In genomic region chr14:73181144-73181543, GRCm38 (mm10) we compare ENCODE assay signal across 15 mouse cellular contexts. TPM values are rescaled to one million over a fixed set of nuclear protein-coding genes. Genes with fewer than 3 reads are reported as not detected.
A peak's percentile ranks its signal among the peaks of the same experiment; 100 is the strongest.
DNase-seq lines count a peak whose midpoint lies in the region; ATAC-seq and TF ChIP-seq lines count a peak whose summit lies in the region.
"Had no signal": no experiment of that assay in that cellular context is flagged by ENCODE, and none has a peak within 500 bp of the region (broad histone marks: within the 10 kb centered on the region; RNA-seq: fewer than 3 reads in every experiment).

No protein-coding gene starts in this region.

- 33% methylated on average over 2 of the region's 2 CpGs for WGBS in forebrain, embryonic 15.5 days
- WGBS in forebrain, embryonic 11.5 days = 91% methylated on average over 2 of the region's 2 CpGs
- WGBS in hindbrain, embryonic 14.5 days = 55% methylated on average over 2 of the region's 2 CpGs
- WGBS in hindbrain, embryonic 11.5 days = 81% methylated on average over 2 of the region's 2 CpGs
- 27% methylated on average over 2 of the region's 2 CpGs for WGBS in forebrain, postnatal 0 days

- no peak overlapping the region for H3K27ac ChIP-seq in forebrain, embryonic 15.5 days (replicated peaks)
- no peak overlapping the region for H3K27ac ChIP-seq in forebrain, embryonic 11.5 days (ENCODE audit: low read depth, low read length)
- H3K27ac ChIP-seq in hindbrain, embryonic 14.5 days = no peak overlapping the region
- H3K27ac ChIP-seq in hindbrain, embryonic 11.5 days (ENCODE audit: low read depth, low read length) = no peak overlapping the region
- H3K27ac ChIP-seq in forebrain, postnatal 0 days (ENCODE audit: low read depth, low read length) = no peak overlapping the region
- H3K27ac ChIP-seq: layer of hippocampus, adult 2 months; midbrain, embryonic 12.5 days had no signal

- no peak for TF ChIP-seq CTCF in forebrain, postnatal 0 days (IDR thresholded peaks at IDR 0.05; ENCODE audit: low read depth)

- H3K9ac ChIP-seq in forebrain, embryonic 15.5 days (replicated peaks) = no peak overlapping the region
- no peak overlapping the region for H3K9ac ChIP-seq in forebrain, embryonic 11.5 days (ENCODE audit: low read length)
- H3K9ac ChIP-seq in hindbrain, embryonic 14.5 days = no peak overlapping the region
- H3K9ac ChIP-seq in hindbrain, embryonic 11.5 days (ENCODE audit: low read depth, low read length) = no peak overlapping the region
- H3K9ac ChIP-seq in forebrain, postnatal 0 days = no peak overlapping the region
- H3K9ac ChIP-seq: midbrain, embryonic 12.5 days had no signal

- no peaks in the 10 kb centered on the region for H3K27me3 ChIP-seq in forebrain, embryonic 15.5 days
- no peaks in the 10 kb centered on the region for H3K27me3 ChIP-seq in forebrain, embryonic 11.5 days (ENCODE audit: control insufficient read depth, insufficient read depth, low read length)
- no peaks in the 10 kb centered on the region for H3K27me3 ChIP-seq in hindbrain, embryonic 14.5 days (ENCODE audit: control insufficient read depth, insufficient read depth, low read length)
- H3K27me3 ChIP-seq in hindbrain, embryonic 11.5 days (ENCODE audit: control insufficient read depth, insufficient read depth, low read length) = no peaks in the 10 kb centered on the region
- no peaks in the 10 kb centered on the region for H3K27me3 ChIP-seq in forebrain, postnatal 0 days (ENCODE audit: insufficient read depth, low read length)
- H3K27me3 ChIP-seq: midbrain, embryonic 12.5 days had no signal

- peaks cover 5% of the 10 kb centered on the region; the same call in 1 of the 2 replicates for H3K4me1 ChIP-seq in forebrain, embryonic 15.5 days
- H3K4me1 ChIP-seq in forebrain, embryonic 11.5 days (replicated peaks; ENCODE audit: control insufficient read depth, insufficient read depth, low read length) = no peaks in the 10 kb centered on the region
- H3K4me1 ChIP-seq in hindbrain, embryonic 14.5 days (replicated peaks; ENCODE audit: control insufficient read depth, insufficient read depth, low read length) = no peaks in the 10 kb centered on the region
- H3K4me1 ChIP-seq in hindbrain, embryonic 11.5 days (replicated peaks; ENCODE audit: control insufficient read depth, insufficient read depth, low read length) = no peaks in the 10 kb centered on the region
- H3K4me1 ChIP-seq in forebrain, postnatal 0 days (ENCODE audit: insufficient read depth) = no peaks in the 10 kb centered on the region
- H3K4me1 ChIP-seq: midbrain, embryonic 12.5 days had no signal

- peak; percentile 63; the same call in 1 of the 2 replicates for ATAC-seq in forebrain, embryonic 15.5 days (replicated peaks)
- no peak for ATAC-seq in forebrain, embryonic 11.5 days (replicated peaks; ENCODE audit: low FRiP score)
- ATAC-seq in hindbrain, embryonic 14.5 days (ENCODE audit: low FRiP score) = peak; percentile 51
- ATAC-seq in hindbrain, embryonic 11.5 days (ENCODE audit: low FRiP score) = no peak
- peak; percentile 12; the same call in 1 of the 2 replicates for ATAC-seq in forebrain, postnatal 0 days

- peaks cover 43% of the 10 kb centered on the region for H3K36me3 ChIP-seq in forebrain, embryonic 15.5 days
- H3K36me3 ChIP-seq in forebrain, embryonic 11.5 days (ENCODE audit: control insufficient read depth, insufficient read depth, low read length) = peaks cover 13% of the 10 kb centered on the region; the same call in 1 of the 2 replicates
- H3K36me3 ChIP-seq in hindbrain, embryonic 14.5 days (replicated peaks; ENCODE audit: control insufficient read depth, insufficient read depth) = peaks cover 73% of the 10 kb centered on the region
- peaks cover 7% of the 10 kb centered on the region; the same call in 1 of the 2 replicates for H3K36me3 ChIP-seq in hindbrain, embryonic 11.5 days (ENCODE audit: control insufficient read depth, insufficient read depth, low read length)
- H3K36me3 ChIP-seq in forebrain, postnatal 0 days (ENCODE audit: insufficient read depth) = peaks cover 28% of the 10 kb centered on the region

- no peak overlapping the region for H3K4me3 ChIP-seq in forebrain, embryonic 15.5 days
- H3K4me3 ChIP-seq in forebrain, embryonic 11.5 days (ENCODE audit: low read depth, low read length) = no peak overlapping the region
- no peak overlapping the region for H3K4me3 ChIP-seq in hindbrain, embryonic 14.5 days (replicated peaks; ENCODE audit: low read length)
- no peak overlapping the region for H3K4me3 ChIP-seq in hindbrain, embryonic 11.5 days (ENCODE audit: low read depth, low read length)
- H3K4me3 ChIP-seq in forebrain, postnatal 0 days (ENCODE audit: low read depth, low read length) = no peak overlapping the region
- H3K4me3 ChIP-seq: layer of hippocampus, adult 2 months; midbrain, embryonic 12.5 days had no signal

- no peak overlapping the region for H3K4me2 ChIP-seq in forebrain, embryonic 15.5 days (replicated peaks)
- H3K4me2 ChIP-seq in forebrain, embryonic 11.5 days (ENCODE audit: low read depth, low read length, severe bottlenecking) = no peak overlapping the region
- H3K4me2 ChIP-seq in hindbrain, embryonic 14.5 days (replicated peaks) = no peak overlapping the region
- no peak overlapping the region for H3K4me2 ChIP-seq in hindbrain, embryonic 11.5 days (replicated peaks; ENCODE audit: low read depth, low read length)
- no peak overlapping the region for H3K4me2 ChIP-seq in forebrain, postnatal 0 days (ENCODE audit: low read depth)
- H3K4me2 ChIP-seq: midbrain, embryonic 12.5 days had no signal

- H3K9me3 ChIP-seq in forebrain, embryonic 15.5 days = 0 out of 2 replicates have a peak, but pooled peaks cover 8% of the 10 kb centered on the region
- H3K9me3 ChIP-seq in forebrain, embryonic 11.5 days (ENCODE audit: control insufficient read depth, low read length) = peaks cover 3% of the 10 kb centered on the region; the same call in 1 of the 2 replicates
- peaks cover 4% of the 10 kb centered on the region; the same call in 1 of the 2 replicates for H3K9me3 ChIP-seq in hindbrain, embryonic 14.5 days (ENCODE audit: control insufficient read depth, low read length)
- no peaks in the 10 kb centered on the region for H3K9me3 ChIP-seq in hindbrain, embryonic 11.5 days (ENCODE audit: control insufficient read depth, low read length)
- H3K9me3 ChIP-seq in forebrain, postnatal 0 days (ENCODE audit: low read length) = no peaks in the 10 kb centered on the region
- H3K9me3 ChIP-seq: midbrain, embryonic 12.5 days had no signal

- no peak for DNase-seq in forebrain, embryonic 11.5 days (ENCODE audit: low spot score)
- peak; percentile 52 for DNase-seq in hindbrain, embryonic 14.5 days (ENCODE audit: low spot score)
- DNase-seq in hindbrain, embryonic 11.5 days (ENCODE audit: low spot score) = no peak
- peak; percentile 46 for DNase-seq in Muller cell, postnatal 12 days (ENCODE audit: inconsistent ontology term)
- no peak for DNase-seq in forebrain, postnatal 0 days
- no peak for DNase-seq in right cerebral cortex, postnatal 36 days (ENCODE audit: low spot score in 2 of 2)
- DNase-seq: adrenal gland, adult 8-10 months; cerebellum, adult 9-11 months; liver; lung, postnatal 10 days; right cerebral cortex, adult 18-20 months; thymus, postnatal 36 days had no signal

RNA-seq across cellular contexts. Expression of gene Lpar6, which starts 56.6 kb away (rescaled TPM):
- polyA plus RNA-seq in forebrain, embryonic 15.5 days (2015; fragmentation: Nextera tagmentation; extraction: Ambion mirVana) = 4.9 TPM in 2 replicates
- 14.2 and 16.5 TPM in 2 replicates for polyA plus RNA-seq in forebrain, embryonic 11.5 days (2014; fragmentation: Nextera tagmentation; extraction: Ambion mirVana)
- 4.2 and 4.6 TPM in 2 replicates for polyA plus RNA-seq in hindbrain, embryonic 14.5 days (2014; fragmentation: Nextera tagmentation; extraction: Ambion mirVana)
- polyA plus RNA-seq in hindbrain, embryonic 11.5 days (2014; fragmentation: Nextera tagmentation; extraction: Ambion mirVana) = 15.6 and 19.3 TPM in 2 replicates
- 2.2 and 2.6 TPM in 2 replicates for total RNA-seq in forebrain, postnatal 0 days (2014; rRNA removed)
- polyA plus RNA-seq in forebrain, postnatal 0 days (2015; fragmentation: Nextera tagmentation; extraction: Ambion mirVana) = 1.5 and 1.8 TPM in 2 replicates

RNA-seq across cellular contexts. Expression of gene Rcbtb2, which starts 58.3 kb away (rescaled TPM):
- 87.5 and 90.8 TPM in 2 replicates for polyA plus RNA-seq in forebrain, embryonic 15.5 days (2015; fragmentation: Nextera tagmentation; extraction: Ambion mirVana)
- 142 and 160 TPM in 2 replicates for polyA plus RNA-seq in forebrain, embryonic 11.5 days (2014; fragmentation: Nextera tagmentation; extraction: Ambion mirVana)
- 64.0 and 77.0 TPM in 2 replicates for polyA plus RNA-seq in hindbrain, embryonic 14.5 days (2014; fragmentation: Nextera tagmentation; extraction: Ambion mirVana)
- polyA plus RNA-seq in hindbrain, embryonic 11.5 days (2014; fragmentation: Nextera tagmentation; extraction: Ambion mirVana) = 145 and 157 TPM in 2 replicates
- total RNA-seq in forebrain, postnatal 0 days (2014; rRNA removed) = 63.9 and 79.9 TPM in 2 replicates
- 39.1 and 48.9 TPM in 2 replicates for polyA plus RNA-seq in forebrain, postnatal 0 days (2015; fragmentation: Nextera tagmentation; extraction: Ambion mirVana)

Comparison
In these comparisons a context has a peak if more than half of its experiments do, and no peak if none do; other contexts are left out.
1. ATAC-seq: peak in forebrain, embryonic 15.5 days (single experiment), hindbrain, embryonic 14.5 days (single experiment) and forebrain, postnatal 0 days (single experiment); none in forebrain, embryonic 11.5 days (single experiment) and hindbrain, embryonic 11.5 days (single experiment).
2. DNase-seq: peak in hindbrain, embryonic 14.5 days (single experiment) and Muller cell, postnatal 12 days (single experiment); none in forebrain, embryonic 11.5 days (single experiment), hindbrain, embryonic 11.5 days (single experiment), forebrain, postnatal 0 days (single experiment) and right cerebral cortex, postnatal 36 days (0 of 2).